Mouse (Mus musculus) olfactory bulb, adult 2 months (tissue): ENCODE measurements around the gene Rfc1.

Experiments
- CTCF ChIP-seq: fragments of 200-500 bp; IDR thresholded peaks from 2 replicates; pipeline ENCODE4 v1.5.1; 2012; ENCODE audit warnings: low read depth, mild to moderate bottlenecking, low read length, moderate library complexity; ENCODE audit not compliant: insufficient read depth
- POLR2A ChIP-seq: fragments of 200-500 bp; IDR thresholded peaks from 2 replicates; pipeline ENCODE4 v1.6.1; 2012; ENCODE audit warnings: mild to moderate bottlenecking, low read depth, low read length, moderate library complexity; ENCODE audit not compliant: insufficient read depth

DNA sequence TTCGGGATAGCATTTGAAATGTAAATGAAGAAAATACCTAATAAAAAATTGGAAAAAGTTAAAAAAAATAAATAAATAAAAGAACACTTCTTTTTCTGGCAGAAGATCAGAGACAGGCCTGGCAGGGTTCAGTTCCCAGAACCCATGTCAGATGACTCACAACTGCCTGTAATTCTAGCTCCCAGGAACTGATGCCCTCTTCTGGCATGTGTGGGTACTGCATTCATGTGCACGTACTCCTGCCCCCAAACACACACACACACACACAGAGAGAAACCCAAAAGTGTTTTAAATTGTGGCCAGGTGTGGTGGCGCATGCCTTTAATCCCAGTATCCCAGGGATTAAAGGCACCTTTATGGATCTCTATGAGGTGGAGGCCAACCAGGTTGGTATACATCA, 51.3 kb downstream of the Rfc1 start:
- TF ChIP-seq POLR2A (no peak), CTCF (no peak)
